Mouse (Mus musculus) neural tube, embryonic 11.5 days (tissue): ENCODE results near the gene Nsun2. TPM values are rescaled to one million over a fixed set of nuclear protein-coding genes. Genes with fewer than 3 reads are reported as not detected.
"Not testable (repeated sequence)": the region's sequence is repeated elsewhere in the genome, so short reads cannot be mapped to it uniquely, and the experiment has no call there.

Source experiments
- ATAC-seq: fragments of 200-750 bp; cut with Nextera tagmentation; 2 replicates; pipeline ENCODE4 v1.8.0; 2017; ENCODE audit warnings: moderate number of reproducible peaks, mild to moderate bottlenecking, moderate TSS enrichment, moderate library complexity; ENCODE audit not compliant: insufficient read depth, low FRiP score, low TSS enrichment
- DNase-seq: peaks from one replicate; pipeline ENCODE4 v3.0.0-alpha.2; 2015; ENCODE audit warnings: low spot score
- H3K27ac ChIP-seq: fragments of 300-500 bp; sonication (generic); 2 replicates; pipeline ENCODE4 v1.5.1; 2014; ENCODE audit warnings: low read depth, mild to moderate bottlenecking, low read length
- H3K27me3 ChIP-seq: fragments of 300-500 bp; sonication (generic); 2 replicates; pipeline ENCODE4 v1.6.1; 2014; ENCODE audit warnings: mild to moderate bottlenecking, low read length, mixed read lengths; ENCODE audit not compliant: control insufficient read depth, insufficient read depth
- H3K36me3 ChIP-seq: fragments of 300-500 bp; sonication (generic); 2 replicates; pipeline ENCODE4 v1.6.1; 2014; ENCODE audit warnings: mild to moderate bottlenecking, low read length, moderate library complexity, mixed read lengths; ENCODE audit not compliant: control insufficient read depth, insufficient read depth
- H3K4me1 ChIP-seq: fragments of 300-500 bp; sonication (generic); 2 replicates; pipeline ENCODE4 v1.6.1; 2014; ENCODE audit warnings: low read length, mixed read lengths; ENCODE audit not compliant: control insufficient read depth, insufficient read depth
- H3K4me2 ChIP-seq: fragments of 300-500 bp; sonication (generic); 2 replicates; pipeline ENCODE4 v1.6.1; 2014; ENCODE audit warnings: low read depth, mild to moderate bottlenecking, moderate library complexity
- H3K4me3 ChIP-seq: fragments of 300-500 bp; sonication (generic); 2 replicates; pipeline ENCODE4 v1.5.1; 2014; ENCODE audit warnings: low read depth, low read length
- H3K9ac ChIP-seq: fragments of 300-500 bp; sonication (generic); 2 replicates; pipeline ENCODE4 v1.6.1; 2014; ENCODE audit warnings: mild to moderate bottlenecking, low read length
- H3K9me3 ChIP-seq: fragments of 300-500 bp; sonication (generic); 2 replicates; pipeline ENCODE4 v1.6.1; 2016; ENCODE audit warnings: low read length; ENCODE audit not compliant: control insufficient read depth
- WGBS: fragments of 180-500 bp; shearing (Covaris S2); extraction: QIAGEN DNeasy Blood & Tissue Kit; methylation state at CpG from one replicate; pipeline ENCODE4 v1.1.7; 2014; 5-methylcytosine and 5-hydroxymethylcytosine counted together
- polyA plus RNA-seq: library from polyadenylated mRNA; unstranded; fragments of >200 nt; fragmentation: Nextera tagmentation; extraction: Ambion mirVana; gene quantifications from 2 replicates; pipeline ENCODE4 v1.2.1, GENCODE M21; 2014

Nsun2 gene
- polyA plus RNA-seq, 1 experiment from 2014 or later, result 139 TPM

- not testable (repeated sequence) for ATAC-seq, H3K4me1 ChIP-seq, H3K9ac ChIP-seq, H3K27ac ChIP-seq, H3K9me3 ChIP-seq, H3K4me2 ChIP-seq, H3K27me3 ChIP-seq, H3K4me3 ChIP-seq, DNase-seq
- H3K36me3 ChIP-seq, result peaks cover 26% of the 10 kb centered on the region
- 92% methylated on average over 7 of the region's 7 CpGs for WGBS
Observed at GRCm38 (mm10) chr13:69635836-69636235, 102.3 kb downstream of the Nsun2 start.

GRCm38 (mm10) chr13:69636375-69636774, 102.8 kb downstream of the Nsun2 start:
- no peaks in the 10 kb centered on the region for H3K4me1 ChIP-seq
- H3K27ac ChIP-seq, result no peak overlapping the region
- no peaks in the 10 kb centered on the region for H3K27me3 ChIP-seq
- no peaks in the 10 kb centered on the region for H3K9me3 ChIP-seq
- DNase-seq, result no peak
- WGBS, result 94% methylated on average over 3 of the region's 3 CpGs
- no peak overlapping the region for H3K4me2 ChIP-seq
- H3K4me3 ChIP-seq, result no peak overlapping the region
- no peak overlapping the region for H3K9ac ChIP-seq
- no peak for ATAC-seq
- H3K36me3 ChIP-seq, result peaks cover 26% of the 10 kb centered on the region

- H3K4me3 ChIP-seq, result no peak overlapping the region
- H3K9ac ChIP-seq, result no peak overlapping the region
- H3K27ac ChIP-seq, result no peak overlapping the region
- H3K4me2 ChIP-seq, result no peak overlapping the region
- no peak for ATAC-seq
- peaks cover 24% of the 10 kb centered on the region for H3K36me3 ChIP-seq
- DNase-seq, result no peak
- WGBS, result 91% methylated on average over 6 of the region's 6 CpGs
- no peaks in the 10 kb centered on the region for H3K4me1 ChIP-seq
- no peaks in the 10 kb centered on the region for H3K9me3 ChIP-seq
- H3K27me3 ChIP-seq, result no peaks in the 10 kb centered on the region
Observed at GRCm38 (mm10) chr13:69636816-69637215, 103.3 kb downstream of the Nsun2 start.

- DNase-seq (no peak), ATAC-seq (no peak)
- 92% methylated on average over 9 of the region's 9 CpGs for WGBS
Observed at GRCm38 (mm10) chr13:69637657-69638056, 104.1 kb downstream of the Nsun2 start.

GRCm38 (mm10) chr13:69638108-69638626, 104.6 kb downstream of the Nsun2 start:
- no peak overlapping the region for H3K27ac ChIP-seq
- no peaks in the 10 kb centered on the region for H3K4me1 ChIP-seq
- ATAC-seq, result no peak
- H3K4me2 ChIP-seq, result no peak overlapping the region
- H3K36me3 ChIP-seq, result peaks cover 21% of the 10 kb centered on the region
- DNase-seq, result no peak
- H3K4me3 ChIP-seq, result no peak overlapping the region
- no peaks in the 10 kb centered on the region for H3K9me3 ChIP-seq
- H3K9ac ChIP-seq, result no peak overlapping the region
- no peaks in the 10 kb centered on the region for H3K27me3 ChIP-seq
- 84% methylated on average over 6 of the region's 6 CpGs for WGBS

More at GRCm38 (mm10) chr13:69637657-69638056, 104.1 kb downstream of the Nsun2 start:
- no peaks in the 10 kb centered on the region for H3K4me1 ChIP-seq
- H3K27ac ChIP-seq, result no peak overlapping the region
- H3K4me2 ChIP-seq, result no peak overlapping the region
- H3K36me3 ChIP-seq, result peaks cover 22% of the 10 kb centered on the region
- no peak overlapping the region for H3K9ac ChIP-seq
- no peak overlapping the region for H3K4me3 ChIP-seq
- no peaks in the 10 kb centered on the region for H3K27me3 ChIP-seq
- H3K9me3 ChIP-seq, result no peaks in the 10 kb centered on the region

GRCm38 (mm10) chr13:69639251-69639650, 105.7 kb downstream of the Nsun2 start:
- WGBS, result 93% methylated on average over 5 of the region's 5 CpGs
- no peaks in the 10 kb centered on the region for H3K4me1 ChIP-seq
- ATAC-seq (no peak), DNase-seq (no peak)
- peaks cover 13% of the 10 kb centered on the region for H3K36me3 ChIP-seq
- H3K9ac ChIP-seq, result no peak overlapping the region
- H3K27me3 ChIP-seq, result no peaks in the 10 kb centered on the region
- no peak overlapping the region for H3K4me2 ChIP-seq
- H3K27ac ChIP-seq, result no peak overlapping the region
- no peaks in the 10 kb centered on the region for H3K9me3 ChIP-seq
- no peak overlapping the region for H3K4me3 ChIP-seq

GRCm38 (mm10) chr13:69640126-69640525, 106.6 kb downstream of the Nsun2 start:
- H3K27ac ChIP-seq, result no peak overlapping the region
- 92% methylated on average over 4 of the region's 4 CpGs for WGBS
- peaks cover 8% of the 10 kb centered on the region for H3K36me3 ChIP-seq
- ATAC-seq (no peak), DNase-seq (no peak)
- no peaks in the 10 kb centered on the region for H3K27me3 ChIP-seq
- H3K4me1 ChIP-seq, result no peaks in the 10 kb centered on the region
- H3K4me2 ChIP-seq, result no peak overlapping the region
- H3K9ac ChIP-seq, result no peak overlapping the region
- no peak overlapping the region for H3K4me3 ChIP-seq
- no peaks in the 10 kb centered on the region for H3K9me3 ChIP-seq

- ATAC-seq, result no peak
- no peak overlapping the region for H3K4me2 ChIP-seq
- no peaks in the 10 kb centered on the region for H3K27me3 ChIP-seq
- H3K36me3 ChIP-seq, result peaks cover 4% of the 10 kb centered on the region; the same call in 1 of the 2 replicates
- DNase-seq, result no peak
- no peaks in the 10 kb centered on the region for H3K4me1 ChIP-seq
- H3K9ac ChIP-seq, result no peak overlapping the region
- H3K4me3 ChIP-seq, result no peak overlapping the region
- no peaks in the 10 kb centered on the region for H3K9me3 ChIP-seq
- H3K27ac ChIP-seq, result no peak overlapping the region
- 86% methylated on average over 4 of the region's 4 CpGs for WGBS
Observed at GRCm38 (mm10) chr13:69640541-69640940, 107.0 kb downstream of the Nsun2 start.

GRCm38 (mm10) chr13:69641017-69641416, 107.5 kb downstream of the Nsun2 start:
- no peaks in the 10 kb centered on the region for H3K9me3 ChIP-seq
- H3K4me3 ChIP-seq, result no peak overlapping the region
- no peak for DNase-seq
- H3K27ac ChIP-seq, result no peak overlapping the region
- ATAC-seq, result no peak
- no peaks in the 10 kb centered on the region for H3K36me3 ChIP-seq
- WGBS, result 55% methylated on average over 3 of the region's 3 CpGs
- H3K4me1 ChIP-seq, result no peaks in the 10 kb centered on the region
- no peak overlapping the region for H3K4me2 ChIP-seq
- no peak overlapping the region for H3K9ac ChIP-seq
- no peaks in the 10 kb centered on the region for H3K27me3 ChIP-seq
